Mouse (Mus musculus) small intestine, adult 2 months (tissue): Measurements from ENCODE around the gene Pir.

Source experiments
- CTCF ChIP-seq: fragments of 200-500 bp; IDR thresholded peaks from 2 replicates; pipeline ENCODE4 v1.5.1; 2012; ENCODE audit warnings: low read depth, mild to moderate bottlenecking, control low read depth, inconsistent platforms, low read length, moderate library complexity, mixed read lengths; ENCODE audit not compliant: insufficient replicate concordance, insufficient read length; ENCODE audit errors: extremely low read depth
- POLR2A ChIP-seq: fragments of 200-500 bp; IDR thresholded peaks from 2 replicates; pipeline ENCODE4 v1.6.1; 2012; ENCODE audit warnings: low read depth, mild to moderate bottlenecking, control low read depth, inconsistent platforms, low read length, moderate library complexity

GRCm38 (mm10) chrX:164246722-164247121, 22.4 kb upstream of the Pir start:
- TF ChIP-seq CTCF (no peak), POLR2A (no peak)
